Mouse (Mus musculus): ENCODE measurements at regions not wholly inside any gene's neighbourhood (a gene's known extent, or its start where the extent isn't known, plus 50 kb on each side); places are given as distances from the start of the nearest gene placed in this dataset.

GRCm38 (mm10) chr16:42676406-42677075 lies 199.1 kb upstream of the Zbtb20 start:
- no peak for TF ChIP-seq CTCF (IDR thresholded peaks at IDR 0.05; ENCODE audit: borderline replicate concordance, insufficient read depth, low read depth, low read length)
- TF ChIP-seq POLR2A (IDR thresholded peaks at IDR 0.05; ENCODE audit: borderline replicate concordance, insufficient read depth, low read length) = no peak

Data from cerebellum, adult 2 months (tissue).